In genomic region chr9:43238167-43238566, GRCm38 (mm10) we compare ENCODE assay signal across 10 mouse cellular contexts. TPM values are rescaled to one million over a fixed set of nuclear protein-coding genes. Genes with fewer than 3 reads are reported as not detected.
A peak's percentile ranks its signal among the peaks of the same experiment; 100 is the strongest.
DNase-seq lines count a peak whose midpoint lies in the region; ATAC-seq and TF ChIP-seq lines count a peak whose summit lies in the region.
"Had no signal": no experiment of that assay in that cellular context is flagged by ENCODE, and none has a peak within 500 bp of the region (broad histone marks: within the 10 kb centered on the region; RNA-seq: fewer than 3 reads in every experiment).

No protein-coding gene starts in this region.

- WGBS in kidney, embryonic 15.5 days: 32% methylated on average over 2 of the region's 2 CpGs
- WGBS in bone marrow, adult 2 months: 46% methylated on average over 2 of the region's 2 CpGs
- whole genome bisulfite sequencing in forebrain, embryonic 14.5 days: 35% methylated on average over 2 of the region's 2 CpGs
- 8% methylated on average over 2 of the region's 2 CpGs for WGBS in liver, embryonic 13.5 days (ENCODE audit: insufficient replicate concordance)

- H3K27me3 ChIP-seq in kidney, embryonic 15.5 days: no peaks in the 10 kb centered on the region
- peaks cover 9% of the 10 kb centered on the region for H3K27me3 ChIP-seq in forebrain, embryonic 14.5 days (replicated peaks; ENCODE audit: control insufficient read depth, insufficient read depth, low read length)
- no peaks in the 10 kb centered on the region for H3K27me3 ChIP-seq in liver, embryonic 13.5 days

- TF ChIP-seq POLR2A in bone marrow, adult 2 months (IDR thresholded peaks at IDR 0.05; ENCODE audit: borderline replicate concordance, control insufficient read depth, low read depth, low read length): no peak

- H3K9me3 ChIP-seq in kidney, embryonic 15.5 days (replicated peaks): no peaks in the 10 kb centered on the region
- no peaks in the 10 kb centered on the region for H3K9me3 ChIP-seq in forebrain, embryonic 14.5 days (replicated peaks; ENCODE audit: control insufficient read depth, low read length)
- H3K9me3 ChIP-seq in liver, embryonic 13.5 days (replicated peaks): no peaks in the 10 kb centered on the region

- H3K4me1 ChIP-seq in kidney, embryonic 15.5 days: peaks cover 78% of the 10 kb centered on the region
- peaks cover 5% of the 10 kb centered on the region; the same call in 1 of the 2 replicates for H3K4me1 ChIP-seq in bone marrow, adult 2 months (ENCODE audit: control insufficient read depth, insufficient read depth, low read length)
- peaks cover 8% of the 10 kb centered on the region; the same call in 1 of the 2 replicates for H3K4me1 ChIP-seq in forebrain, embryonic 14.5 days (ENCODE audit: control insufficient read depth, insufficient read depth, low read length)
- peaks cover 94% of the 10 kb centered on the region for H3K4me1 ChIP-seq in liver, embryonic 13.5 days (replicated peaks)

- peaks cover 5% of the 10 kb centered on the region; the same call in 1 of the 2 replicates for H3K36me3 ChIP-seq in kidney, embryonic 15.5 days
- H3K36me3 ChIP-seq in forebrain, embryonic 14.5 days (ENCODE audit: control insufficient read depth, insufficient read depth, low read length): no peaks in the 10 kb centered on the region
- peaks cover 24% of the 10 kb centered on the region for H3K36me3 ChIP-seq in liver, embryonic 13.5 days

- peak overlapping the region; percentile 81 for H3K4me2 ChIP-seq in kidney, embryonic 15.5 days
- 0 out of 2 replicates have a peak overlapping the region, but pooled peaks have one; percentile 72 for H3K4me2 ChIP-seq in forebrain, embryonic 14.5 days (ENCODE audit: low read length)
- H3K4me2 ChIP-seq in liver, embryonic 13.5 days: peak overlapping the region; percentile 94

- DNase-seq in kidney, postnatal 4 days: no peak
- DNase-seq in forebrain, embryonic 14.5 days (ENCODE audit: low spot score): no peak
- DNase-seq in liver, embryonic 13.5 days: no peak
- DNase-seq in Muller cell, postnatal 12 days (ENCODE audit: inconsistent ontology term): no peak
- no peak for DNase-seq in thymus, adult 18-20 months
- DNase-seq: cerebellum, adult 11 months; gastrocnemius, postnatal 14 days had no signal

- peak overlapping the region; percentile 81 for H3K9ac ChIP-seq in kidney, embryonic 15.5 days
- H3K9ac ChIP-seq in forebrain, embryonic 14.5 days (ENCODE audit: low read length): no peak overlapping the region
- H3K9ac ChIP-seq in liver, embryonic 13.5 days: peak overlapping the region; percentile 92

- H3K27ac ChIP-seq in kidney, embryonic 15.5 days: 0 out of 2 replicates have a peak overlapping the region, but pooled peaks have one; percentile 1
- no peak overlapping the region for H3K27ac ChIP-seq in bone marrow, adult 2 months (ENCODE audit: control insufficient read depth, insufficient read depth, low read depth, low read length, poor library complexity)
- no peak overlapping the region for H3K27ac ChIP-seq in forebrain, embryonic 14.5 days (ENCODE audit: low read depth, low read length)
- H3K27ac ChIP-seq in liver, embryonic 13.5 days: peak overlapping the region; percentile 94

- peak overlapping the region; percentile 78 for H3K4me3 ChIP-seq in kidney, embryonic 15.5 days (replicated peaks)
- H3K4me3 ChIP-seq in bone marrow, adult 2 months (replicated peaks; ENCODE audit: control insufficient read depth, low read depth, low read length): peak overlapping the region; percentile 68
- no peak overlapping the region for H3K4me3 ChIP-seq in forebrain, embryonic 14.5 days (ENCODE audit: low read depth, low read length)
- peak overlapping the region; percentile 88 for H3K4me3 ChIP-seq in liver, embryonic 13.5 days (replicated peaks)

- ATAC-seq in kidney, embryonic 15.5 days (replicated peaks; ENCODE audit: low FRiP score): no peak
- ATAC-seq in forebrain, embryonic 14.5 days: no peak
- no peak for ATAC-seq in liver, embryonic 13.5 days (ENCODE audit: low read depth)
- no peak for ATAC-seq in activated CD4-positive, CD25-positive, alpha-beta regulatory T cell, adult 4 months

- TF ChIP-seq CTCF in bone marrow, adult 2 months (IDR thresholded peaks at IDR 0.05; ENCODE audit: control insufficient read depth, insufficient read depth, low read length): no peak

RNA-seq across cellular contexts. Expression of gene Oaf, which starts 1.5 kb away (rescaled TPM):
- 53.9 and 59.5 TPM in 2 replicates for polyA plus RNA-seq in kidney, embryonic 15.5 days (2015; fragmentation: Nextera tagmentation; extraction: Ambion mirVana)
- 15.8 and 17.9 TPM in 2 replicates for polyA plus RNA-seq in bone marrow, adult 2 months (2011; ENCODE audit: insufficient read depth, insufficient read length, low replicate concordance, missing spikeins)
- polyA plus RNA-seq in forebrain, embryonic 14.5 days (2014; fragmentation: Nextera tagmentation; extraction: Ambion mirVana): 7.0 and 10.3 TPM in 2 replicates
- polyA plus RNA-seq in liver, embryonic 13.5 days (2015; fragmentation: Nextera tagmentation; extraction: Ambion mirVana): 27.4 and 29.3 TPM in 2 replicates
- polyA plus RNA-seq in activated CD4-positive, CD25-positive, alpha-beta regulatory T cell, adult 4 months (2017; shearing (Covaris generic)): under 1 TPM; 0.69 to 0.98 TPM

RNA-seq across cellular contexts. Expression of gene Pou2f3, which starts 28.0 kb away (rescaled TPM):
- polyA plus RNA-seq in kidney, embryonic 15.5 days (2015; fragmentation: Nextera tagmentation; extraction: Ambion mirVana): 0.17 TPM in 1 of 2 replicates, not detected in the other
- polyA plus RNA-seq in bone marrow, adult 2 months (2011; ENCODE audit: insufficient read depth, insufficient read length, low replicate concordance, missing spikeins): 0.77 TPM in 1 of 2 replicates, not detected in the other
- not detected in 2 replicates for polyA plus RNA-seq in forebrain, embryonic 14.5 days (2014; fragmentation: Nextera tagmentation; extraction: Ambion mirVana)
- polyA plus RNA-seq in liver, embryonic 13.5 days (2015; fragmentation: Nextera tagmentation; extraction: Ambion mirVana): not detected in 2 replicates
- not detected for polyA plus RNA-seq in activated CD4-positive, CD25-positive, alpha-beta regulatory T cell, adult 4 months (2017; shearing (Covaris generic))

Comparison
In these comparisons a context has a peak if more than half of its experiments do, and no peak if none do; other contexts are left out.
1. H3K27ac ChIP-seq: peak in kidney, embryonic 15.5 days (single experiment) and liver, embryonic 13.5 days (single experiment); none in bone marrow, adult 2 months (single experiment) and forebrain, embryonic 14.5 days (single experiment).
2. Peak in every context shown above with its lines, with median percentiles within 50 percentile points of each other: H3K4me2 ChIP-seq.